Mouse (Mus musculus) limb, embryonic 13.5 days (tissue): ENCODE data around the gene Cyp2d9. TPM values are rescaled to one million over a fixed set of nuclear protein-coding genes. Genes with fewer than 3 reads are reported as not detected.
"Not testable (repeated sequence)": the region's sequence is repeated elsewhere in the genome, so short reads cannot be mapped to it uniquely, and the experiment has no call there.

ENCODE experiments used
- ATAC-seq: fragments of 200-750 bp; cut with Nextera tagmentation; 2 replicates; pipeline ENCODE4 v1.8.0; 2017; ENCODE audit warnings: low read depth, moderate number of reproducible peaks, moderate TSS enrichment; ENCODE audit not compliant: low FRiP score
- H3K27ac ChIP-seq: fragments of 300-500 bp; sonication (generic); 2 replicates; pipeline ENCODE4 v1.5.1; 2015; ENCODE audit warnings: inconsistent platforms, mild to moderate bottlenecking, moderate library complexity
- H3K27me3 ChIP-seq: fragments of 300-500 bp; sonication (generic); 2 replicates; pipeline ENCODE4 v1.6.1; 2015; ENCODE audit warnings: mild to moderate bottlenecking, inconsistent platforms
- H3K36me3 ChIP-seq: fragments of 300-500 bp; sonication (generic); 2 replicates; pipeline ENCODE4 v1.6.1; 2015; ENCODE audit warnings: inconsistent platforms, mild to moderate bottlenecking, moderate library complexity
- H3K4me1 ChIP-seq: fragments of 300-500 bp; sonication (generic); 2 replicates; pipeline ENCODE4 v1.6.1; 2015; ENCODE audit warnings: inconsistent platforms
- H3K4me2 ChIP-seq: fragments of 300-500 bp; sonication (generic); replicated peaks from 2 replicates; pipeline ENCODE4 v1.6.1; 2015; ENCODE audit warnings: inconsistent platforms, mild to moderate bottlenecking, moderate library complexity
- H3K4me3 ChIP-seq: fragments of 300-500 bp; sonication (generic); 2 replicates; pipeline ENCODE4 v1.5.1; 2015; ENCODE audit warnings: moderate library complexity, mild to moderate bottlenecking, inconsistent platforms
- H3K9ac ChIP-seq: fragments of 300-500 bp; sonication (generic); 2 replicates; pipeline ENCODE4 v1.6.1; 2015; ENCODE audit warnings: mild to moderate bottlenecking, inconsistent platforms
- H3K9me3 ChIP-seq: fragments of 300-500 bp; sonication (generic); 2 replicates; pipeline ENCODE4 v1.6.1; 2016; ENCODE audit warnings: inconsistent platforms
- WGBS: fragments of 180-500 bp; shearing (Covaris S2); methylation state at CpG from one replicate; pipeline ENCODE4 v1.1.7; 2015; 5-methylcytosine and 5-hydroxymethylcytosine counted together
- microRNA-seq: library from miRNA; unstranded; fragments of <30 nt; microRNA quantifications from one replicate; pipeline ENCODE4, GENCODE M21; 2016
- polyA plus RNA-seq: library from polyadenylated mRNA; unstranded; fragments of >200 nt; fragmentation: Nextera tagmentation; extraction: Ambion mirVana; gene quantifications from 2 replicates; pipeline ENCODE4 v1.2.1, GENCODE M21; 2015

Gene Cyp2d9
- polyA plus RNA-seq, 1 experiment from 2014 or later = not detected

- H3K36me3 ChIP-seq, H3K9ac ChIP-seq, H3K9me3 ChIP-seq, H3K4me3 ChIP-seq, H3K27me3 ChIP-seq, H3K4me1 ChIP-seq, H3K4me2 ChIP-seq, ATAC-seq, H3K27ac ChIP-seq: not testable (repeated sequence)
- WGBS = 87% methylated on average over 1 of the region's 1 CpGs
Measured at GRCm38 (mm10) chr15:82452133-82452532, 18.9 kb downstream of the Cyp2d9 start.

DNA sequence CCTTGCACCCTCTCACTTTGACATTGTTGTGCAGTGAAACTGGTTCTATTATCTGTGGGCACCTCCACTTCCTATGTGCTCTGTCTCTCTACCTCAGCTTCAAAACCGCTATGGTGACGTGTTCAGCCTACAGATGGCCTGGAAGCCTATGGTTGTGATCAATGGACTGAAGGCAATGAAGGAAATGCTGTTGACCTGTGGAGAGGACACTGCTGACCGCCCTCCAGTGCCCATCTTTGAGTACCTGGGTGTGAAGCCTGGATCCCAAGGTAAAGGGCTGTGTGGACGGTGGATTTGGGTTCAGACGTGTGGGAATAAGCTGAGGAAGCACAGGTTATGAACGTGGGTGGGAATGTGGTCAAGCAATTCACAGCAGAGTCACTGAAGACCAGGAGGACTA is 20.3 kb downstream of the Cyp2d9 start:
- not testable (repeated sequence) for H3K36me3 ChIP-seq, H3K27ac ChIP-seq, H3K4me3 ChIP-seq, H3K27me3 ChIP-seq, ATAC-seq, H3K4me2 ChIP-seq, H3K9me3 ChIP-seq, H3K9ac ChIP-seq, H3K4me1 ChIP-seq
- 82% methylated on average over 6 of the region's 6 CpGs for WGBS

GRCm38 (mm10) chr15:82456086-82456790 is 23.0 kb downstream of the Cyp2d9 start:
- not testable (repeated sequence) for H3K27me3 ChIP-seq, H3K27ac ChIP-seq, H3K36me3 ChIP-seq, H3K4me1 ChIP-seq, H3K4me3 ChIP-seq, H3K4me2 ChIP-seq, H3K9me3 ChIP-seq, H3K9ac ChIP-seq, ATAC-seq
- 84% methylated on average over 6 of the region's 6 CpGs for WGBS

GRCm38 (mm10) chr15:82457064-82458021 is 24.1 kb downstream of the Cyp2d9 start:
- no peak overlapping the region for H3K27ac ChIP-seq
- H3K9ac ChIP-seq = no peak overlapping the region
- H3K4me1 ChIP-seq = no peaks in the 10 kb centered on the region
- no peaks in the 10 kb centered on the region for H3K9me3 ChIP-seq
- H3K27me3 ChIP-seq = no peaks in the 10 kb centered on the region
- 80% methylated on average over 5 of the region's 5 CpGs for WGBS
- no peaks in the 10 kb centered on the region for H3K36me3 ChIP-seq
- no peak overlapping the region for H3K4me2 ChIP-seq
- no peak for ATAC-seq
- no peak overlapping the region for H3K4me3 ChIP-seq

GRCm38 (mm10) chr15:82459266-82459665 is 26.0 kb downstream of the Cyp2d9 start:
- H3K4me3 ChIP-seq, ATAC-seq, H3K9me3 ChIP-seq, H3K9ac ChIP-seq, H3K4me2 ChIP-seq, H3K36me3 ChIP-seq, H3K27me3 ChIP-seq, H3K27ac ChIP-seq, H3K4me1 ChIP-seq: not testable (repeated sequence)
- WGBS = 81% methylated on average over 12 of the region's 12 CpGs

DNA sequence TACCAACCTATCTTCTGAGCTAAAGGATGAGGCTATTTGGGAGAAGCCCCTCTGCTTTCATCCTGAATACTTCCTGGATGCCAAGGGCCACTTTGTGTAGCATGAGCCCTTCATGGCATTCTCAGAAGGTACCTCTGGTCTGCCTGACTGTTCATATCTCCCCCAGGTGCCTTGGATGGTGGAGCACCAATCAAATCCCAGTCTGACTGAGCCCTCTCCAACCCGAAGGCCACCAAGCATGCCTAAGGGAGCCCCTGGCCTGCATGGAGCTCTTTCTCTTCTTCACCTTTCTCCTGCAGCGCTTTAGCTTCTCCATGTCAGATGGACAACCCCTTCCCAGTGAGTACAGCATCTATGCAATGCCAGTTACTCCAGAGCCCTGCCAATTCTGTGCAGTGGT is 31.5 kb downstream of the Cyp2d9 start:
- Histone ChIP-seq H3K27me3 (no peaks in the 10 kb centered on the region), H3K27ac (no peak overlapping the region), H3K9ac (no peak overlapping the region), H3K9me3 (no peaks in the 10 kb centered on the region), H3K36me3 (no peaks in the 10 kb centered on the region), H3K4me3 (no peak overlapping the region), H3K4me2 (no peak overlapping the region), H3K4me1 (no peaks in the 10 kb centered on the region)
- ATAC-seq = no peak
- WGBS = 77% methylated on average over 2 of the region's 2 CpGs

GRCm38 (mm10) chr15:82494273-82494672 is 61.0 kb downstream of the Cyp2d9 start:
- not testable (repeated sequence) for ATAC-seq, H3K4me3 ChIP-seq, H3K4me2 ChIP-seq, H3K27me3 ChIP-seq, H3K9ac ChIP-seq, H3K9me3 ChIP-seq, H3K4me1 ChIP-seq, H3K36me3 ChIP-seq, H3K27ac ChIP-seq
- 66% methylated on average over 13 of the region's 13 CpGs for WGBS

Small RNA genes lying within 50 kb of the gene (microRNA-seq; reads per million reads assigned to microRNA genes)
- gene Gm25990 (not detected), gene Gm27331 (not detected), gene Gm27622 (not detected), gene Gm27825 (not detected), gene Mir7684 (not detected)

Other genes with a start within 250 kb of the Cyp2d9 start
- 0.15 and 0.34 TPM in 2 replicates for gene Shisa8, start 220.6 kb upstream of the Cyp2d9 start, polyA plus RNA-seq
- 0.13 and 0.15 TPM in 2 replicates for gene Tnfrsf13c, start 209.1 kb upstream of the Cyp2d9 start, polyA plus RNA-seq
- gene Cenpm, start 188.7 kb upstream of the Cyp2d9 start, polyA plus RNA-seq = 62.5 and 62.6 TPM in 2 replicates
- not detected in 2 replicates for gene 1500009C09Rik, start 181.0 kb upstream of the Cyp2d9 start, polyA plus RNA-seq
- gene Sept3, start 158.5 kb upstream of the Cyp2d9 start, polyA plus RNA-seq = 25.6 and 26.1 TPM in 2 replicates
- gene Wbp2nl, start 134.5 kb upstream of the Cyp2d9 start, polyA plus RNA-seq = not detected in 2 replicates
- 45.5 and 48.1 TPM in 2 replicates for gene Naga, start 94.5 kb upstream of the Cyp2d9 start, polyA plus RNA-seq
- 17.9 and 18.6 TPM in 2 replicates for gene Pheta2, start 94.5 kb upstream of the Cyp2d9 start, polyA plus RNA-seq
- 239 and 258 TPM in 2 replicates for gene Smdt1, start 94.5 kb upstream of the Cyp2d9 start, polyA plus RNA-seq
- 294 and 300 TPM in 2 replicates for gene Ndufa6, start 79.1 kb upstream of the Cyp2d9 start, polyA plus RNA-seq
- 7.3 and 9.5 TPM in 2 replicates for gene Cyp2d22, start 53.2 kb upstream of the Cyp2d9 start, polyA plus RNA-seq
- gene Cyp2d11, start 39.4 kb upstream of the Cyp2d9 start, polyA plus RNA-seq = not detected in 2 replicates
- 0.15 TPM in 1 of 2 replicates, not detected in the other for gene Cyp2d10, start 26.2 kb upstream of the Cyp2d9 start, polyA plus RNA-seq
- not detected in 2 replicates for gene Cyp2d12, start 121.6 kb downstream of the Cyp2d9 start, polyA plus RNA-seq
- gene Cyp2d34, start 187.5 kb downstream of the Cyp2d9 start, polyA plus RNA-seq = not detected in 2 replicates